Mouse (Mus musculus): Measurements from ENCODE around the gene Impdh2.

Gene Impdh2

DNA sequence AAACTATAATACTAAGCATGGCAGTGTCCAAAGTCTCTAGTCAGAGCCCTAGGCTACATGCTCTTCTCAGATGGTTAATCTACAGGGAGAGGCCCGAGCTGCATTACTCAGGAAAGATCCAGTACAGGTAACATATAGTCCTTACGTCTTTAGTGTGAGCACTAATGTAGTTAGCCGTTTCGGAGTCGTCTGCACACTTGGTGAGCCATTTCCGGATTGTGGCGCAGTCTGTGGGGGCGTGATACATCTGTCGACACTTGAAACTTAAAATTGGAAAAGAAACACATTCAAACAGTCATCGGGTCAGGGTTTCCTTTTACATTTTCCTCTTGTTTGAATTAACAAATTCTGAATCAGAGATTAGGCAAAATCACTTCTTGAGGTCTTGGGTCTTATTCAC, 51.4 kb downstream of the Impdh2 start:
- DNase-seq, result no peak
